Mouse (Mus musculus): ENCODE data around the gene Cyp24a1.
"Not testable (repeated sequence)": the region's sequence is repeated elsewhere in the genome, so short reads cannot be mapped to it uniquely, and the experiment has no call there.

GRCm38 (mm10) chr2:170453809-170454208, 43.1 kb downstream of the Cyp24a1 start:
- TF ChIP-seq CTCF, POLR2A (IDR thresholded peaks at IDR 0.05; ENCODE audit: insufficient read depth, low read depth, low read length): not testable (repeated sequence)

Measured in olfactory bulb, adult 2 months (tissue).